Mouse (Mus musculus): Measurements from ENCODE around the gene Hoxb5.

DNA sequence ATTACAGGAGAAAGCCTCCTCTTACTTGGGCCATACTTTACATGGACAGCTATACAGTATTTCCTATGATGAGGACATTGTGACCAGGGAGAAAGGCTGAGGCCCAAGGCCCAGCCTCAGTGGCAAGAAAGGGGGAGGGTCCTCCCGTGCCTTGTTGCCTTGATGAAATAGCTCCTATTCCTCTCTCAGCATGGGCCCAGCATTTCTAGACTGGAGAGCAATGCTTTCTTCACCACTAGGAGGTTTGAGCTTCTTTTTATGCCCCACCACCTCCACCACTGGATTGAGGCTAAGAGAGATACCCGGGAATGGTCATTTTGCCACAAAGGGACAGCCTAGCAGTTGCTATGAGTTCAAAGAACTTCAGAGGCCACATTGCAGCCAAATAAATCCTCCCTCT lies 6.1 kb upstream of the Hoxb5 start:
- no peak for TF ChIP-seq TAL1 (IDR thresholded peaks at IDR 0.05; ENCODE audit: low read length)
- no peak for TF ChIP-seq GATA1 (IDR thresholded peaks at IDR 0.05; ENCODE audit: low read length)

Data from erythroblast, embryonic 14.5 days (primary cell).